Mouse (Mus musculus) spleen, adult 2 months (tissue): Measurements from ENCODE around the gene Ctnna2. TPM values are rescaled to one million over a fixed set of nuclear protein-coding genes. Genes with fewer than 3 reads are reported as not detected.

Experiments
- DNase-seq, 2 experiments: peaks; one replicate each; pipeline versions ENCODE4 v3.0.0 to v3.0.0-alpha.2; 2012 to 2021; ENCODE audit warnings: low spot score in 2 of 2, low read depth in 1 of 2
- H3K27ac ChIP-seq: fragments of 200-500 bp; 2 replicates; pipeline ENCODE4 v1.5.1; 2012; ENCODE audit warnings: low read length, inconsistent platforms; ENCODE audit not compliant: insufficient read depth
- H3K27me3 ChIP-seq: fragments of 200-500 bp; 2 replicates; pipeline ENCODE4 v1.6.1; 2012; ENCODE audit warnings: mild to moderate bottlenecking, moderate library complexity, low read length, inconsistent platforms; ENCODE audit not compliant: control insufficient read depth, insufficient read depth
- H3K36me3 ChIP-seq: fragments of 200-500 bp; 2 replicates; pipeline ENCODE4 v1.6.1; 2012; ENCODE audit warnings: mild to moderate bottlenecking, low read length, inconsistent platforms; ENCODE audit not compliant: control insufficient read depth, insufficient read depth
- H3K4me1 ChIP-seq: fragments of 200-500 bp; 2 replicates; pipeline ENCODE4 v1.6.1; 2011; ENCODE audit warnings: inconsistent platforms; ENCODE audit not compliant: control insufficient read depth, insufficient read depth, insufficient read length
- H3K4me3 ChIP-seq: fragments of 200-500 bp; 2 replicates; pipeline ENCODE4 v1.5.1; 2011; ENCODE audit warnings: mild to moderate bottlenecking, inconsistent platforms; ENCODE audit not compliant: insufficient read depth, insufficient read length; ENCODE audit errors: extremely low read depth
- CTCF ChIP-seq: fragments of 200-500 bp; IDR thresholded peaks from 2 replicates; pipeline ENCODE4 v1.5.1; 2011; ENCODE audit warnings: mild to moderate bottlenecking, inconsistent platforms; ENCODE audit not compliant: insufficient read depth, insufficient read length, insufficient replicate concordance; ENCODE audit errors: extremely low read depth
- POLR2A ChIP-seq: fragments of 200-500 bp; IDR thresholded peaks from 2 replicates; pipeline ENCODE4 v1.6.1; 2011; ENCODE audit warnings: low read depth, low read length, inconsistent platforms
- WGBS: fragments of 180-500 bp; shearing (Covaris S2); methylation state at CpG from one replicate; pipeline ENCODE4 v1.1.7; 2018; 5-methylcytosine and 5-hydroxymethylcytosine counted together
- polyA plus RNA-seq: library from polyadenylated mRNA; depleted of rRNA; stranded (reverse); fragments of >200 nt; gene quantifications from 2 replicates; pipeline ENCODE4 v1.2.3, GENCODE M21; 2012

The Ctnna2 gene
- polyA plus RNA-seq, 1 experiment, result 0.05 TPM

DNA sequence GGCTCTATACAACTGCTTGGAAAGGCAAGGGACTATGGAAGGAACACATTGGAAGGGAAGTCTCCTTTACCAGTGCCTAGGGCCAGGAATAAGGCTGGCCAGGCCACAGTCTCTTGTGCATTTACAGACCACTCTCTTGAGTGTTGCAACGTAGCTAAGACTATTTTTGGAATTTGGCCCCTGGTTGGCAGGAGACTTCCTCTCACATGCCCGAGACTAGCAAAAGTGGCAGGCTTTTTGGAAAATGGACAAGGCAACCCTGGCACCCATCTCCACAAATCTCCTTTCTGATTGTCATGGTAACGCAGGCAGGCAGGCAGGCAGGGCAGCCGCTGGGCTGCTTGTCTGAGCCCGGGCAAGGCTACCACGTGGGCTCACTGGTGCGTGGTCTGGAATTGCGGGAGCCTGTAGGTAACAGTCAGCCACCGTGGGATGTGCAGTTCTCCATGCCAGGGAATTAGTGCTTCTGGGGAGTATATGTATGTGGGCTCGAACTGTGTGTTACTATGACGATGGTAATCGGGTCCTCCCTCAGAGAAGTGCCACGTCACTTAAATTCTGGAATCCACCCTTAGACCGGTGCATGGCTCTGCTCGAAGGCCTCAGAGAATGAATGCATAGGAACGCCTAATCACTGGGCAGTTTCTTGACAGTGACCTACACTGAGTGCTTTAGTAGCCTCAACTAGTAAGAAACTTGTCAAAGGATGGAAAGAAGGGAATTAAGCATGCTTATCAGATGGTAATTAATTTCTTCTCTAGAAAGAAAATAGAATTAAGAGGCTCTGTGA is 756.5 kb downstream of the Ctnna2 start:
- WGBS, result 81% methylated on average over 16 of the region's 16 CpGs
- H3K27me3 ChIP-seq, result no peaks in the 10 kb centered on the region
- TF ChIP-seq CTCF (no peak), POLR2A (no peak)
- no peak overlapping the region for H3K27ac ChIP-seq
- no peak overlapping the region for H3K4me3 ChIP-seq
- no peaks in the 10 kb centered on the region for H3K36me3 ChIP-seq
- DNase-seq, result no peak
- H3K4me1 ChIP-seq, result no peaks in the 10 kb centered on the region

DNA sequence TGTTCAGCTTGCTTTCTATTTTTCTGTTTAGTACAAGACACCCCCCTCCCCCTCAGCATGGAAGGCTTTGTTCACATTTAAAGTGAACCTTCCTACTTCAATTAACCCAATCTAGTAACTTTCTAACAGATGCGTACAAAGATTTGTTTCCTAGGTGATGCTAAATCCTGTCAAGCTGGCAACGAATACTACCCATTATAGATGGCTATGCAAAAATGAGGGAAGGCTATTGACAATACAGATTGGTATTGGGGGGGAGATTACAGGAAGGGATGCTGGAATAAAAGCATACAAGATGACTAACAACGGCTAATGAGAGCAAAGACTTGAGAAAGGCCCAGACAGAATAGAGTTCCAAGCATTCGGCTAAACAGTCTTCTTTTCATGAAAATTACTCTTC is 758.7 kb downstream of the Ctnna2 start:
- TF ChIP-seq CTCF, result no peak
- no peak for TF ChIP-seq POLR2A
- H3K36me3 ChIP-seq, result no peaks in the 10 kb centered on the region
- no peak overlapping the region for H3K27ac ChIP-seq
- H3K27me3 ChIP-seq, result no peaks in the 10 kb centered on the region
- no peak for DNase-seq
- H3K4me1 ChIP-seq, result no peaks in the 10 kb centered on the region
- WGBS, result 83% methylated on average over 4 of the region's 4 CpGs
- H3K4me3 ChIP-seq, result no peak overlapping the region

DNA sequence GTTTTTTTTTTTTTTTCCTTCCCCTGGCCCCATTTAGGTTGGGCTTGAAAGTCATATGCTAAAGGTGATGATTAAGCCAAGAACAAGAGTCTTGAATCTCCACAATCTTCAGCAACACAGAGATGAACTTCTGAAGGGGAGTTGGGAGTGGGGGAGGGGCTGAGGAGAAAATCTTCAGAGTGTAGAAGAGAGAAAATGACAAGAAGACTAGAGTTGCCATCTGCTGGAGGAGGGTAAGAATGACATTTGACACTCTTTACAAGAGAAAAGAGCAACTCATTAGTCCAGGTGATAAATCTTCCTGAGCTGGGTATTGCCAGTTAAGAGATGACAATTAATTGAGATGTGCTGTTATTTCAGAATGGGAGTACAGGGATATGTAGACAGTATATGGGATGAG is 760.6 kb downstream of the Ctnna2 start:
- DNase-seq, result no peak
- TF ChIP-seq CTCF (no peak), POLR2A (no peak)
- H3K4me3 ChIP-seq, result no peak overlapping the region
- no peaks in the 10 kb centered on the region for H3K36me3 ChIP-seq
- no peaks in the 10 kb centered on the region for H3K27me3 ChIP-seq
- no peak overlapping the region for H3K27ac ChIP-seq
- no peaks in the 10 kb centered on the region for H3K4me1 ChIP-seq

DNA sequence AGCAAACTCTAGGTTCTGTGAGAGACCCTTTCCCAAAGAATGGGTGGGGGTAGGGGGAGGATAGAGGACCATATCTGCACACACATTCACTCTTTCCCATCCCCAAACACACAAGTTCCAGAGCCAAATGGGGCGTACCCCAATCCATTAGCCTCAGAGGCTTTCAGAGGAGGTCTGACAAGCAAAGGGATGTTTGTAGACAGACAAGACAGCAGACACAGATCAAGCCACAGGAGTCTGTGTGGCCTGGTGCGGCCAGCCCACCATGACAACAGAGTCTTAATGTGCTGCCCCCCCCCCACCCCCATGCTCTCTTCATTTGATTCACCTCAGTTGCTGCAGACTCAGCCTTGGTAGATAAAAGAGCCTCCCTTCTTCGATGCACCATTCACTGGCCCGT is 764.2 kb downstream of the Ctnna2 start:
- H3K4me3 ChIP-seq, result no peak overlapping the region
- no peak for TF ChIP-seq POLR2A
- TF ChIP-seq CTCF, result no peak
- DNase-seq, result no peak
- H3K4me1 ChIP-seq, result no peaks in the 10 kb centered on the region
- H3K27ac ChIP-seq, result no peak overlapping the region
- H3K36me3 ChIP-seq, result no peaks in the 10 kb centered on the region
- no peaks in the 10 kb centered on the region for H3K27me3 ChIP-seq
- 80% methylated on average over 4 of the region's 4 CpGs for WGBS

DNA sequence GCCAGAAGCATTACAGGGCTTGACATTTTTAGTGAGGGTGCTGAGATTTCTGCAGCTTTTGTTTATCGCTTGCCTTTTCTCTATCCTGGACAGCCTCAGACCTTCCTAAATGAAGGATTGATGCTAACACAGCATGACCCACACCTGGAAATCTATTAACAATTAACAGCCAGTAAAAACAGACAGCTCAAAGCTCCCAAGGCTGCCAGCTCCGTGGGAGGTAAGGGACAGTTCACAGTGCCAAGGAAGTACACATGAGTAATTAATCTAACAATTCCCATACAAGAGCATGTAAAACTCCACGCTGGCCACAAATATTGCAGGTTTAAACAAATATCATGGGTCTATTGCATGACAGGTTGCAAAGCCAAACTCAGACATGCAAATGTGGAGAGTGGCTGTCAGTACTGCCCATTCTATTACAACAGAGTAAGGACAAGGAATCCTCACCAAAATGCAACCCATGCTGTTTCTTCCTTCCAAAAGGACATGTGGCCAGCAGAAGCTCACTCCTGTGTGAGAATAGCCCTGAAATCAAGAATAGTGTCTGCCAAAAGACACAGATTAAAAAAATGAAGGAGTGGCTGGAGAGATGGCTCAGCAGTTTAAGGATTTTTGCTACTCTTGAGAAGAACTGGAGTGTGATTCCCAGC is 765.6 kb downstream of the Ctnna2 start:
- H3K27ac ChIP-seq, result no peak overlapping the region
- no peaks in the 10 kb centered on the region for H3K36me3 ChIP-seq
- no peaks in the 10 kb centered on the region for H3K4me1 ChIP-seq
- no peak overlapping the region for H3K4me3 ChIP-seq
- no peaks in the 10 kb centered on the region for H3K27me3 ChIP-seq
- no peak for DNase-seq
- WGBS, result 34% methylated on average over 3 of the region's 3 CpGs
- no peak for TF ChIP-seq POLR2A
- no peak for TF ChIP-seq CTCF

DNA sequence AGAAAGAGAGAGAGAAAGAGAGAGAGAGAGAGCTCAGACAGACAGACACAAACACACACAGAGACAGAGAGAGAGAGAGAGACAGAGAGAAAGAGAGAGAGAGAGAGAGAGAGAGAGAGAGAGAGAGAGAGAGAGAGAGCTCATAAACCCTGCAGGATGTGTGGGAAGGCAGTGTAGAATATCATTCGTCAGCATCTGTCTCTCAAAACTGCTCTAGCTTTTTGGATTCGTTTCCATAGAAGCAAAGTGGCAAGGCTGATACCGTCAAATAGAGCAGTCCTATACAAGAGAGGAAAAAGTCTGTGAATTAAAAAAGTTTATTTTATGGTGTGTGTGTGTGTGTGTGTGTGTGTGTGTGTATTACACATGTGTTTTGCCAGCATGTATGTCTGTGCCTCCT is 769.6 kb downstream of the Ctnna2 start:
- Histone ChIP-seq H3K4me3 (no peak overlapping the region), H3K36me3 (no peaks in the 10 kb centered on the region), H3K27ac (no peak overlapping the region), H3K27me3 (no peaks in the 10 kb centered on the region), H3K4me1 (no peaks in the 10 kb centered on the region)
- DNase-seq, result no peak
- WGBS, result 75% methylated on average over 3 of the region's 3 CpGs
- TF ChIP-seq POLR2A (no peak), CTCF (no peak)

DNA sequence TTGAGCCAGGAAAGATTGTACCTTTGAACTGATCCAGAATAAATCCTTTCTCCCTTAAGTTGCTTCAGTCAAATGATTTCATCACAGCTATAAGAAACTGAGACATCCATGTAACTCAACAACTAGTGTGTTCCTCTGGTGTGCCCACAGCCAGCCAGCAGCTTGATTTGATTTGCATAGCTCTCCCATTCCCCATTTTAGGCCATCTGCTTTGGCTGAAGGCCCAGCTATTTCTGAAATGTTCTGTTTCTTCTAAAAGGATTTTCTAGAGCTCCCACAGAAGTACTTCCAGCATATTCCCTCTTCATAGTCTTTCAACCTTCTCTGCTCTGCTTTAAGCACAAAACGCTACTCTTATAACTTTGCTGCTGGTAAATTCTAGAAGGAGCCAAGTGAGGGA is 770.3 kb downstream of the Ctnna2 start:
- Histone ChIP-seq H3K27me3 (no peaks in the 10 kb centered on the region), H3K36me3 (no peaks in the 10 kb centered on the region), H3K4me3 (no peak overlapping the region), H3K27ac (no peak overlapping the region), H3K4me1 (no peaks in the 10 kb centered on the region)
- no peak for DNase-seq
- no peak for TF ChIP-seq CTCF
- no peak for TF ChIP-seq POLR2A
- 81% methylated on average over 1 of the region's 1 CpGs for WGBS
